Mouse (Mus musculus): ENCODE measurements around the gene Kpna7. TPM values are rescaled to one million over a fixed set of nuclear protein-coding genes. Genes with fewer than 3 reads are reported as not detected.
A peak's percentile ranks its signal among the peaks of the same experiment; 100 is the strongest.

Gene Kpna7
- total RNA-seq, 2 experiments from 2014 or later = not detected

DNA sequence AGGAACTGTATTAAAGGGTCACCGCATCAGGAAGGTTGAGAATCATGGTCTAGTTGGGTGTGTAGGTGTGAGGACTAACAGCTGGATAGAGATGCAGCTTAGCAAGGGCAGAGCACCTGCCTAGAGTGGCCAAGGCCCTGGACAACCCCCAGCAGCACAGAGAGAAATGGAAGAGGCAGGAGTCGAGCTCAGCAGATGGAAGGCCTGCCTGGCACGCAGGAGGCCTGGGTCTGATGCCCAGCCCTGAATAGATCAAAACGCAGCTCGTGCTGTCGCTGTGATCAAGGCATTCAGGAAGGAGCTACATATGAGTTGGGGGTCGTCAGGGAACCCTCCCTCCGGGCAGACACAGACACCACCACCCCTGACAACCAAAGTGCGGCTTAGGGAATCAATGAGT, 125.6 kb downstream of the Kpna7 start:
- Histone ChIP-seq H3K4me3 (no peak overlapping the region), H3K27ac (peak overlapping the region; percentile 23; the same call in 1 of the 2 replicates)
- no peak for TF ChIP-seq CTCF (conservative IDR thresholded peaks at IDR 0.05)
- no peak for DNase-seq (ENCODE audit: low spot score in 2 of 2)

DNA sequence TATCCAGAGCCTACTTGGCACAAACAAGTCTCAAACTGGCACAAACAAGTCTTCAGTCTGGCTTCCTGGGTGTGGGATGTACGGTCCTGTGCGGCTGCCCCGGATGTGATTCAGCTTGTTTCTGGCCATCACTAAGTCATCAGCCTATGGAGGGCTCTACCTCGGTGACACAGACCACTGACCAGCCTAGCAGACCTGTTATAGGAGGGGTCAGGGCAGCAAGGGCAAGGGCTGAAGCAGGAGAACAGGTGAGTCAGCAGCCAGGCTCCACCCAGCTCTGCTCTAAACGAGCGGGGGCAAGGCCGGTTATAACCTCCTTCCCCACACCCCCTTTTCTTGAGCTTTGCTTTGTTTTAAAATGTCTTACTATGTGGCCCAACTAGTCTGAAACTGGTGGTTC, 129.4 kb downstream of the Kpna7 start:
- 0 out of 2 replicates have a peak overlapping the region, but pooled peaks have one; percentile 29 for H3K27ac ChIP-seq
- TF ChIP-seq CTCF (conservative IDR thresholded peaks at IDR 0.05) = no peak
- no peak overlapping the region for H3K4me3 ChIP-seq
- no peak for DNase-seq (ENCODE audit: low spot score in 2 of 2)

DNA sequence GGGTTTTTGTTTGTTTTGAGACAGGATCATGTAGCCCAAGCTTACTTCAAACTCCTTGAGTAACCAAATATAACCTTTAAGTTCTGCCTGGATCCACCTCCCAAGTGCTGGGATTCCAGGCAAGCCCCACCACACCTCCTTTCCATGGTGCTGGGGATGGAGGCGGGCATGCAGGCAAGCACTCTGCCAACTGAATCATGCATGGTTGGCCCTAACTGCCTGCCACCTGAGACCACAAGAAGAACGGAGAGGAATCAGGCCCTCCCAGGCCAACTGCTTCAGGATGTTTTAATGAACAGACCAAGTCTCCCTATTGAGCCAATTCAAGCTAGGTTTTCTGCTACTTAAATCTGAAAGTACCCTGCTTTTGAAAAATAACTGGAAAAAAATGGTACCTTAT, 131.2 kb downstream of the Kpna7 start:
- H3K27ac ChIP-seq = peak overlapping the region; percentile 6; the same call in 1 of the 2 replicates
- H3K4me3 ChIP-seq = no peak overlapping the region
- no peak for DNase-seq (ENCODE audit: low spot score in 2 of 2)
- no peak for TF ChIP-seq CTCF (conservative IDR thresholded peaks at IDR 0.05)

DNA sequence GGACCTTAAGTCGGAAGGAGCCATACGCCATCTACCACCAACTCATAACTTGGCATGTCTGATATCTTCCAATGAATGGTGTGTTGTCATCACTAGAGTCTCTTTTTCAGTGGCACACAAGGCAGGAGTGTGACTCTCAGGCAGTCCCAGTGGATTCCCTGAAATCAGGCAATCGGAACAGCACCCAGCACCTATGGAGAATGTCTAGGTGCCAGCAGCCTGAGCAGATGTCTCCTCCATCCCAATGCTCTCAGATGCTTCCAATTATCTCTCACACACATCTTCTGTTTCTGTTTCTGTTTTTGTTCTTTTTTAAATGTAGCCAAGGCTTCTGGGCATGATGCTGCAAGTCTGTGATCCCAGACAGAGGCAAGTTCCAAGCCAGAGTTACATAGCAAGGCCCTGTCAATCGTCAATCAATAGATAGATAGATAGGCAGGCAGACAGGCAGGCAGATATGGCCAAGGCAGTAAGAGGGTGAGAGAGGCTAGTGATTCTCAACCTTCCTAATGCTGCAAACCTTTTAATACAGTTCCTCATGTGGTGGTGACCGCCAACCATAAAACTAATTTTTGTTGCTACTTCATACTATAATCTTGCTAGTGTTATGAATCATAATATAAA, 133.3 kb downstream of the Kpna7 start:
- no peak overlapping the region for H3K4me3 ChIP-seq
- no peak for TF ChIP-seq CTCF (conservative IDR thresholded peaks at IDR 0.05)
- H3K27ac ChIP-seq = no peak overlapping the region
- no peak for DNase-seq (ENCODE audit: low spot score in 2 of 2)

DNA sequence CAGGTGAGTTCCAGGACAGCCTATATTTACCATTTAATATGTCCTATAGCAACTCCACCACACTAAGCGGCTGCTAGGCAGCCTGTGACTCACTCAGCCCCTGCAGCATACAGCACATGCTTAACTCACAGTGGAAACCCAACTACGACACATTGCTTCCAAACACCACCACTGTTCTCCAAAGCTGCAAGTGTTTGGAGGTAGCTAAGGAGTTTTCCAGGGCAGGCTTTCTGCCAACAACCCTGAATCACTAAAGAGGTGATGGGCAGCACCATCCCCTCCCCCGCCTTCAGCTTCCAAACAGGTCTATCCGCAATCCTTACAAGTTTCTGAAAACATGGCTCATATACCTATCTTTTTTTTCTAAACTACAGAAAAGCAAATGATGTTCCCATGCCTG, 134.0 kb downstream of the Kpna7 start:
- no peak for DNase-seq (ENCODE audit: low spot score in 2 of 2)
- no peak for TF ChIP-seq CTCF (conservative IDR thresholded peaks at IDR 0.05)
- 0 out of 2 replicates have a peak overlapping the region, but pooled peaks have one; percentile 36 for H3K27ac ChIP-seq
- no peak overlapping the region for H3K4me3 ChIP-seq

DNA sequence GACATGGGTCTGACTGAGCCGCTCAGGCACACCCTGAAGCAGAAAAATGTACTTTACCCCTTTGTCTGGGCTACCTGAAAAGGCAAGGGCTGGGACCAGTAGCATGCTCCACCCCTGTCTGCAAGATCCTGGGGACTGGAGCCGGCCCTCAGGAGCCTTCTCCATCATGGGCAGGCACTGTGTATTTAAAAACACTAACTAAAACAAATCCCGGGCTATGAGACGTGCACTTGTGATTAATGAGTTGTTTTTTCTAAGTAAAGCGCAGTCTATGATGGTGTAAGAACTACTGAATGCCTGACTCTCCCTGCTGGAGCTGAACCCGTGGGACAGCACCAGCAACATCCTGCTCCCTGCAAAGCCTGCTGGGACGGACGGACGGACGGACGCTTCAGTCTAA, 135.4 kb downstream of the Kpna7 start:
- no peak for TF ChIP-seq CTCF (conservative IDR thresholded peaks at IDR 0.05)
- Histone ChIP-seq H3K4me3 (no peak overlapping the region), H3K27ac (no peak overlapping the region)
- DNase-seq (ENCODE audit: low spot score in 2 of 2) = no peak

DNA sequence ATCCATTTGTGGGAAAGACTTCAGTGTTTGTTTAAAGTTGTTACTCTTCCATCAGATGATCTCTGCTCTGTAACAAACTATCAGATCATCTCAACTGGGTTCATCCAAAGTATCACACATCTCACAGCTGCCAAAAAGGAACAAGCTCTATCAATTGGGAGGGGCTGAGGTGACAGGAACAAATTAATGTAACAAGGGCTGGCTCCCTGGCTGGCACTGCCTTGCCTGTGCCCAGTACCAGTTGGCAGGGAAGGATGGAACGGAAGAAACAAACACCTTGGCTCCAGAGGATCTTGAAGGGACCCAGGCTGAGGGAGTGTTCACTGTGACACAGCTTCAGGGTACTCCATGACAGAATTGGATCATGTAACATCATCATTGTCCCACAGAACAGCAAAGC, 135.8 kb downstream of the Kpna7 start:
- no peak overlapping the region for H3K27ac ChIP-seq
- DNase-seq (ENCODE audit: low spot score in 2 of 2) = no peak
- no peak overlapping the region for H3K4me3 ChIP-seq
- TF ChIP-seq CTCF (conservative IDR thresholded peaks at IDR 0.05) = no peak

DNA sequence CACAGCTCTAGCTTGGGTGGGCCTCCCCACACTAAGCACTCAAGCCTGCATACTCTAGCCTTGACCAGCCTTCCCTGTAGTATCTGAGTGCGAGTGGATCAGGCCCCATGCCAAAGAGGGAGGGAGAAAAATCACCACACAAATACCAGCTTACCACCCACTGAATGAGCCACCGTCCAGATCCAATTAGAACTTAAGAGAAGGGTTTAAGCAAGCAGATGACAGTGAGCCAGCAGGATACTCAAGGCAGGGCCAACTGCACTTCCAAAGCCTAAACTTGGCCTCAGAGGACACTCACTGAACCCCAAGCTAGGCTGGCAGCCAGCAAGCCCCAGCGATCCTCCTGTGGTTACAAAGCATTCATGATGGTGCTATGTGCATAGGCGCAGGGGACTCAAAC, 137.8 kb downstream of the Kpna7 start:
- Histone ChIP-seq H3K4me3 (no peak overlapping the region), H3K27ac (peak overlapping the region; percentile 6; the same call in 1 of the 2 replicates)
- TF ChIP-seq CTCF (conservative IDR thresholded peaks at IDR 0.05) = no peak
- DNase-seq (ENCODE audit: low spot score in 2 of 2) = peak; percentile 45 to 46

DNA sequence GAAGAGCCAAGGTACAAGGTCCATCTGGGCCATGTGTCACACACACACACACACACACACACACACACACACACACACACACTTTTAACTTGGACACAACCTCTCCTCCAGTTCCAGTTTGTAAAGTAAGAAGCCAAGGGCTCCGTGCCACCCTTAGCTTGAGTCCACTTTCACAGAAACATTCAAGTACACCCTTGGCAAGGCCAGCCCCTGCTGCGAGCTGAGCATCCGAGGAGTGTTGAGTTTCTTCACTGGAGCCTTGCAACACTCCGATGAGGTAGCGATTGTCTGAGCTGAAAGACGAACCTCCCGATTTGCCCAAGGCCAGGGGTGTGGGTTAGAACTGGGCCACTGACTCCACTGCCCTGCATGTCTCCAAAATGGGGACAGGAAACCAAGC, 138.9 kb downstream of the Kpna7 start:
- no peak for TF ChIP-seq CTCF (conservative IDR thresholded peaks at IDR 0.05)
- Histone ChIP-seq H3K4me3 (no peak overlapping the region), H3K27ac (no peak overlapping the region)
- DNase-seq (ENCODE audit: low spot score in 2 of 2) = no peak

DNA sequence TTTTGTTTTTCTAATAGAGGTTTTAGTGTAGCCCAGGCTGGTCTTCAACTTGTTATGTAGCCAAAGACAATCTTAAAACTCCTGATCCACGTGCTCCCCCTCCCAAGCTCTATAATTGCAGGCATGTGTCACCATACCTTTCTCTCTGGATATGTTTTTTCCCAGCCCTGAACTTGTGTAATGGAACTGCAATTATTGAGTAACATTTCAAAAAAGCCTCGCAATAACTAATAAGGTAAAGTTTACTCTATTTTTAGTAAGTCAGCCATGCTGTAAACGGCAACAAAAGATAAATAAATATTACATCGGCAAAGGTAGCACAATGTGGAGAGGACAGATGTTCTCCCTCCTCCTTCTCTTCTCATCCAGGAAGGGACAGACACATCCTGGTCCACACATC, 139.5 kb downstream of the Kpna7 start:
- DNase-seq (ENCODE audit: low spot score in 2 of 2) = no peak
- Histone ChIP-seq H3K27ac (no peak overlapping the region), H3K4me3 (no peak overlapping the region)
- TF ChIP-seq CTCF (conservative IDR thresholded peaks at IDR 0.05) = no peak

DNA sequence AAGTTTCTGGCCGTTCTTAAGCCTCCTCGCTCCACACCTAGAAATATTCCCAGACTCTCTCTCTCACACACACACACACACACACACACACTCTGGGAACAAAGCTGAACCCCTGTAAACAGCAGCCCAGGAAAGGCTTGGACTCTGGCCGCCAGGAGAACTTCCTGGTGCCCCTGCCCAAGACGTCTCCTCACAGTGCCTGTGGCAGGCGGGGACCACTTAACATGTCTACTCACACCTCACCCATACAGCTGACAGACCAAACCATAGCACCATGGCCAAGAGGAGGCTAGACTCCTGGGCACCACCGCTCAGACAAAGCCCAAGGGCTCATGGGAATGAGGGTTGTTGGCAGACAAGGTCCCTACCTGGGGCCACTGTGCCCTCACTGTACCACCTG, 140.5 kb downstream of the Kpna7 start:
- TF ChIP-seq CTCF (conservative IDR thresholded peaks at IDR 0.05) = no peak

DNA sequence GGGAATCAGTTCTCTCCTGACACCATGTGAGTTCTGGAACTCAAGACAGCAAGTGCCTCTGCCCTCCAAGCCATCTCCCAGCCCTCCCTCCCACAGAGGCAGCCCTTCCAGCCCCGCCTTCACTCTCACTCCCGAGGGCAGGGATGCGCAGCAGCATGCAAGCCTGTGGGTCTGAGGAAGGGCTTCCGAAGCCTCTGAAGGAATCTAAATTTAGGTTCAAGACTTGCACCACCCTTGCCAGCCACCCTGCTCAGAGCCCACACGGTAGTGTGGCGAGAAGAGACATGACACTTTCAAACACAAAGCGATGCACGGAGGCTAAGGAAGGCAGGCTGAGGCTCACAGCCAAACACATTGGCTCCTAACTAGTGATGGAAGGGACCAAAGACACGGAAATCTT, 141.4 kb downstream of the Kpna7 start:
- no peak for DNase-seq (ENCODE audit: low spot score in 2 of 2)
- no peak for TF ChIP-seq CTCF (conservative IDR thresholded peaks at IDR 0.05)
- no peak overlapping the region for H3K4me3 ChIP-seq

More for the DNA sequence above, 140.5 kb downstream of the Kpna7 start:
- no peak overlapping the region for H3K4me3 ChIP-seq
- H3K27ac ChIP-seq = no peak overlapping the region
- no peak for DNase-seq (ENCODE audit: low spot score in 2 of 2)

DNA sequence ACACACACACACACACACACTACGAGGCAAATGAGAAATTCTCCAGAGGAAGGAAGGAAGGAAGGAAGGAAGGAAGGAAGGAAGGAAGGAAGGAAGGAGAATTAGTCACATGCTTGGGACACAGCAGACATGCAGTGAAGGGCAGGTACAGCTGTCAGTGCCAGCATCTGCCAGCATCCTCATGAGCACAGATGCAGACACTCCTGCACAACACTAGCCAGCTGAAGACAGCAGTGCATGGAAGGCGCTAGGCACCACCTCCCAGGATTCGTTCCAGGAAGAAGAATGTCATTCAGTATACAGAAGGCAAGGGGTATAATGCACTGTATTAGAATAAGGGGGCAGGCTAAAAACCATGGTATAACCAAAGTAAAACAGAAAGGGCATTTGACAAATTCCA, 142.9 kb downstream of the Kpna7 start:
- DNase-seq (ENCODE audit: low spot score in 2 of 2) = no peak
- H3K4me3 ChIP-seq = no peak overlapping the region
- TF ChIP-seq CTCF (conservative IDR thresholded peaks at IDR 0.05) = no peak

More for the DNA sequence above, 141.4 kb downstream of the Kpna7 start:
- no peak overlapping the region; the same call in 1 of the 2 replicates for H3K27ac ChIP-seq

DNA sequence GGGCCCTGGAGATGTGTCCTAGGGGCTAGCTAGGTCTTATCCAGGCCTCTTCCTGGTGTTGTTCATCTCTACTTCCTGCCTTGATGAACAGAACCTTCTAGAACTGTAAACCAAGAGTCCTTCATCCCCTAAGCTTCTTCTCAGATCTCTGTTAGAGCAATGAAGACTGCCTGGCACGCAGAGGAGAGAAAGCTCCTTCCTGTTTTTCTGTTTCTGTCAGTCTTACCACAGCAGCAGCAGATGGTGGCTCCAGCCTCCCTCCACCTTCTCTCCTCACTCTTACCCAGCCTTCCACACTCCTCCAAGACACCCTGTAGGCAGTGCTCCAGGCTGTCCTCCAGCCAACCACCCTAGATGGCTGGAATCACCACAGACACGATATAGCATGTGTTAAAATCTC, 146.5 kb downstream of the Kpna7 start:
- H3K4me3 ChIP-seq = no peak overlapping the region
- no peak for TF ChIP-seq CTCF (conservative IDR thresholded peaks at IDR 0.05)
- peak overlapping the region; percentile 51; the same call in 1 of the 2 replicates for H3K27ac ChIP-seq
- DNase-seq (ENCODE audit: low spot score in 2 of 2) = no peak

More for the DNA sequence above, 142.9 kb downstream of the Kpna7 start:
- H3K27ac ChIP-seq = peak overlapping the region; percentile 46; the same call in 1 of the 2 replicates

Other genes starting within 250 kb of the Kpna7 start
- 10 to 100 TPM; 29.2 to 30.5 TPM for gene Smurf1, start 118.2 kb downstream of the Kpna7 start, total RNA-seq (2021)
- gene Gm4871, start 51.3 kb downstream of the Kpna7 start, total RNA-seq (2021) = not detected
- not detected for gene 1700018F24Rik, start 41.0 kb downstream of the Kpna7 start, total RNA-seq (2021)
- 100 to 1,000 TPM; 252 to 255 TPM for gene Arpc1a, start 200 bp downstream of the Kpna7 start, total RNA-seq (2021)
- 10 to 100 TPM; 17.7 to 19.4 TPM for gene Arpc1b, start 30.2 kb upstream of the Kpna7 start, total RNA-seq (2021)
- gene Pdap1, start 56.2 kb upstream of the Kpna7 start, total RNA-seq (2021) = 10 to 100 TPM; 95.2 to 97.8 TPM
- 10 to 100 TPM; 67.4 to 73.4 TPM for gene Bud31, start 56.3 kb upstream of the Kpna7 start, total RNA-seq (2021)
- 10 to 100 TPM; 21.8 to 24.9 TPM for gene Ptcd1, start 83.1 kb upstream of the Kpna7 start, total RNA-seq (2021)
- gene Cpsf4, start 83.2 kb upstream of the Kpna7 start, total RNA-seq (2021) = 10 to 100 TPM; 24.8 to 24.9 TPM
- 100 to 1,000 TPM; 238 to 257 TPM for gene Atp5j2, start 108.0 kb upstream of the Kpna7 start, total RNA-seq (2021)
- gene Zkscan14, start 117.8 kb upstream of the Kpna7 start, total RNA-seq (2021) = 10 to 100 TPM; 11.6 to 12.9 TPM
- 10 to 100 TPM; 11.3 to 12.2 TPM for gene Zkscan5, start 120.5 kb upstream of the Kpna7 start, total RNA-seq (2021)
- 10 to 100 TPM; 27.5 to 28.4 TPM for gene Zfp655, start 147.7 kb upstream of the Kpna7 start, total RNA-seq (2021)
- gene Zscan25, start 196.5 kb upstream of the Kpna7 start, total RNA-seq (2021) = 10 to 100 TPM; 20.3 to 22.8 TPM